Mouse (Mus musculus): Measurements from ENCODE around the gene Aox2. TPM values are rescaled to one million over a fixed set of nuclear protein-coding genes. Genes with fewer than 3 reads are reported as not detected.

The Aox2 gene
- total and polyA plus RNA-seq, 3 experiments: not detected

GRCm38 (mm10) chr1:58229774-58230173 is 48.4 kb upstream of the Aox2 start:
- no peaks in the 10 kb centered on the region for H3K79me2 ChIP-seq (replicated peaks; ENCODE audit: control insufficient read depth, extremely low read depth, insufficient read depth, poor library complexity, severe bottlenecking)
- in situ Hi-C loops (cut with MboI; ENCODE audit: low pct_ligation_motif_present, low pct_unique_long_range_greater_than_20kb, low sequenced_read_pairs): no loop called here

GRCm38 (mm10) chr1:58230542-58230941 is 47.6 kb upstream of the Aox2 start:
- Histone ChIP-seq H3K9ac (ENCODE audit: insufficient read depth, low read depth) (no peak overlapping the region), H3K27me3 (replicated peaks) (peaks cover 1% of the 10 kb centered on the region), H3K4me2 (ENCODE audit: insufficient read depth, low read depth, poor library complexity, severe bottlenecking) (no peak overlapping the region), H3K27ac (ENCODE audit: insufficient read depth, low read depth) (no peak overlapping the region), H3K9me3 (replicated peaks; ENCODE audit: low read length) (no peaks in the 10 kb centered on the region), H3K4me3 (replicated peaks in 1 of 3; ENCODE audit: low read depth in 2 of 3, low read length in 2 of 3, poor library complexity in 1 of 3) (no peak overlapping the region), H3K4me1 (ENCODE audit: control insufficient read depth in 1 of 2, insufficient read depth in 2 of 2) (peaks cover 3 to 8% of the 10 kb centered on the region in 2 experiments), H3K36me3 (replicated peaks in 1 of 2; ENCODE audit: control insufficient read depth in 1 of 2, insufficient read depth in 1 of 2, low read length in 1 of 2) (no peaks in the 10 kb centered on the region), H3K79me2 (replicated peaks; ENCODE audit: control insufficient read depth, extremely low read depth, insufficient read depth, poor library complexity, severe bottlenecking) (no peaks in the 10 kb centered on the region)
- DNase-seq (ENCODE audit: extremely low read depth): no peak
- in situ Hi-C loops (cut with MboI; ENCODE audit: low pct_ligation_motif_present, low pct_unique_long_range_greater_than_20kb, low sequenced_read_pairs): no loop called here
- TF ChIP-seq MXI1 (IDR thresholded peaks at IDR 0.05; ENCODE audit: low read depth, low read length) (no peak), CHD2 (IDR thresholded peaks at IDR 0.05; ENCODE audit: low read length) (no peak), POLR2AphosphoS2 (IDR thresholded peaks at IDR 0.05; ENCODE audit: low read depth, low read length) (no peak), E2F4 (IDR thresholded peaks at IDR 0.05; ENCODE audit: insufficient replicate concordance, low read depth, low read length) (no peak), TBP (conservative IDR thresholded peaks at IDR 0.05; ENCODE audit: low read depth, low read length) (no peak), BHLHE40 (IDR thresholded peaks at IDR 0.05; ENCODE audit: low read depth, low read length) (no peak), JUN (IDR thresholded peaks at IDR 0.05; ENCODE audit: insufficient read depth, low read depth, low read length) (no peak), JUND (conservative IDR thresholded peaks at IDR 0.05; ENCODE audit: low read depth, low read length) (no peak)
- dilution Hi-C loops (cut with MboI; ENCODE audit: extremely low pct_ligation_motif_present, extremely low pct_unique_long_range_greater_than_20kb, low sequenced_read_pairs): no loop called here

More at GRCm38 (mm10) chr1:58229774-58230173, 48.4 kb upstream of the Aox2 start:
- Histone ChIP-seq H3K9me3 (replicated peaks; ENCODE audit: low read length) (no peaks in the 10 kb centered on the region), H3K4me3 (replicated peaks in 1 of 3; ENCODE audit: low read depth in 2 of 3, low read length in 2 of 3, poor library complexity in 1 of 3) (no peak overlapping the region), H3K9ac (ENCODE audit: insufficient read depth, low read depth) (no peak overlapping the region), H3K27me3 (replicated peaks) (peaks cover 1% of the 10 kb centered on the region), H3K4me2 (ENCODE audit: insufficient read depth, low read depth, poor library complexity, severe bottlenecking) (no peak overlapping the region), H3K4me1 (ENCODE audit: control insufficient read depth in 1 of 2, insufficient read depth in 2 of 2) (peaks cover 3 to 8% of the 10 kb centered on the region in 2 experiments), H3K27ac (ENCODE audit: insufficient read depth, low read depth) (no peak overlapping the region), H3K36me3 (replicated peaks in 1 of 2; ENCODE audit: control insufficient read depth in 1 of 2, insufficient read depth in 1 of 2, low read length in 1 of 2) (no peaks in the 10 kb centered on the region)
- DNase-seq (ENCODE audit: extremely low read depth): no peak
- dilution Hi-C loops (cut with MboI; ENCODE audit: extremely low pct_ligation_motif_present, extremely low pct_unique_long_range_greater_than_20kb, low sequenced_read_pairs): no loop called here
- TF ChIP-seq KAT2A (IDR thresholded peaks at IDR 0.05; ENCODE audit: insufficient replicate concordance, low read length) (no peak), BHLHE40 (IDR thresholded peaks at IDR 0.05; ENCODE audit: low read depth, low read length) (no peak), NRF1 (IDR thresholded peaks at IDR 0.05; ENCODE audit: low read depth, low read length) (no peak), TCF12 (IDR thresholded peaks at IDR 0.05; ENCODE audit: low read depth, low read length) (no peak), ZMIZ1 (IDR thresholded peaks at IDR 0.05; ENCODE audit: low read depth, low read length) (no peak), JUN (IDR thresholded peaks at IDR 0.05; ENCODE audit: insufficient read depth, low read depth, low read length) (no peak), NELFE (IDR thresholded peaks at IDR 0.05; ENCODE audit: low read depth, low read length) (no peak), USF2 (conservative IDR thresholded peaks at IDR 0.05; ENCODE audit: low read depth, low read length) (no peak), MEF2A (IDR thresholded peaks at IDR 0.05; ENCODE audit: borderline replicate concordance, low read depth, low read length) (no peak), RAD21 (IDR thresholded peaks at IDR 0.05; ENCODE audit: low read depth, low read length) (no peak), EP300 (IDR thresholded peaks at IDR 0.05; ENCODE audit: low read length) (no peak), E2F4 (IDR thresholded peaks at IDR 0.05; ENCODE audit: insufficient replicate concordance, low read depth, low read length) (no peak), GABPA (IDR thresholded peaks at IDR 0.05; ENCODE audit: insufficient replicate concordance, low read depth, low read length) (no peak), ZKSCAN1 (IDR thresholded peaks at IDR 0.05; ENCODE audit: borderline replicate concordance, low read depth, low read length) (no peak), POLR2A (IDR thresholded peaks at IDR 0.05; ENCODE audit: low read depth, low read length) (no peak), HCFC1 (IDR thresholded peaks at IDR 0.05; ENCODE audit: low read depth, low read length) (no peak), SIN3A (IDR thresholded peaks at IDR 0.05; ENCODE audit: low read length) (no peak), ETS1 (conservative IDR thresholded peaks at IDR 0.05; ENCODE audit: low read depth, low read length) (no peak)
